Mouse (Mus musculus): ENCODE data around the gene Acap1.

The Acap1 gene

GRCm38 (mm10) chr11:69904311-69904710, 9.0 kb upstream of the Acap1 start:
- in situ Hi-C loops (cut with MboI, MseI): no loop called here

GRCm38 (mm10) chr11:69902972-69903371, 7.6 kb upstream of the Acap1 start:
- in situ Hi-C loops (cut with MboI, MseI): no loop called here

- in situ Hi-C loops (cut with MboI, MseI): no loop called here
Observed at GRCm38 (mm10) chr11:69901993-69902392, 6.7 kb upstream of the Acap1 start.

GRCm38 (mm10) chr11:69901406-69901846, 6.1 kb upstream of the Acap1 start:
- in situ Hi-C loops (cut with MboI, MseI): no loop called here

- in situ Hi-C loops (cut with MboI, MseI): no loop called here
Observed at GRCm38 (mm10) chr11:69900471-69901405, 5.4 kb upstream of the Acap1 start, which contains the start of the genes 2810408A11Rik and Neurl4. TSS of gene 2810408A11Rik (minus strand) at chr11:69900987. TSS of gene Neurl4 (plus strand) at chr11:69901072.

GRCm38 (mm10) chr11:69899870-69900269, 4.5 kb upstream of the Acap1 start:
- in situ Hi-C loops (cut with MboI, MseI): no loop called here

- in situ Hi-C loops (cut with MboI, MseI): no loop called here
Observed at GRCm38 (mm10) chr11:69894671-69895070, 668 bp downstream of the Acap1 start.

GRCm38 (mm10) chr11:69891482-69891881, 3.9 kb downstream of the Acap1 start:
- in situ Hi-C loops (cut with MboI, MseI): no loop called here

- in situ Hi-C loops (cut with MboI, MseI): no loop called here
Observed at GRCm38 (mm10) chr11:69886907-69887635, 8.3 kb downstream of the Acap1 start.

GRCm38 (mm10) chr11:69884663-69885062, 10.7 kb downstream of the Acap1 start:
- in situ Hi-C loops (cut with MboI, MseI): no loop called here

GRCm38 (mm10) chr11:69884240-69884639, 11.1 kb downstream of the Acap1 start:
- in situ Hi-C loops (cut with MboI, MseI): no loop called here

GRCm38 (mm10) chr11:69883527-69884151, 11.7 kb downstream of the Acap1 start:
- in situ Hi-C loops (cut with MboI, MseI): no loop called here

- in situ Hi-C loops (cut with MboI, MseI): no loop called here
Observed at GRCm38 (mm10) chr11:69883066-69883465, 12.3 kb downstream of the Acap1 start.

GRCm38 (mm10) chr11:69881787-69882670, 13.3 kb downstream of the Acap1 start:
- in situ Hi-C loops (cut with MboI, MseI): no loop called here

GRCm38 (mm10) chr11:69880853-69881603, 14.3 kb downstream of the Acap1 start, which contains the start of gene Kctd11:
TSS of gene Kctd11 (minus strand) at chr11:69881406.
- in situ Hi-C loops (cut with MboI, MseI): no loop called here

- in situ Hi-C loops (cut with MboI, MseI): no loop called here
Observed at GRCm38 (mm10) chr11:69880506-69880852, 14.9 kb downstream of the Acap1 start.

GRCm38 (mm10) chr11:69879711-69880110, 15.6 kb downstream of the Acap1 start:
- in situ Hi-C loops (cut with MboI, MseI): loop anchor here (5.0 kb wide), 1 partner anchor 77 kb away; the partner anchor contains the start of gene Fgf11

GRCm38 (mm10) chr11:69878952-69879351, 16.4 kb downstream of the Acap1 start:
- in situ Hi-C loops (cut with MboI, MseI): loop anchor here (5.0 kb wide), 1 partner anchor 77 kb away; the partner anchor contains the start of gene Fgf11

- in situ Hi-C loops (cut with MboI, MseI): loop anchor here (5.0 kb wide), 1 partner anchor 76 kb away; the partner anchor contains the start of gene Fgf11
Observed at GRCm38 (mm10) chr11:69878399-69878798, 16.9 kb downstream of the Acap1 start.

GRCm38 (mm10) chr11:69877878-69878277, 17.5 kb downstream of the Acap1 start, which contains the start of gene Tmem95:
TSS of gene Tmem95 (minus strand) at chr11:69878018.
- in situ Hi-C loops (cut with MboI, MseI): loop anchor here (5.0 kb wide), 1 partner anchor 76 kb away; the partner anchor contains the start of gene Fgf11
